Mouse (Mus musculus) G1E (cell line): Measurements from ENCODE around the gene Col12a1.

ENCODE experiments used
- CTCF ChIP-seq: IDR thresholded peaks from 2 replicates; pipeline ENCODE4 v1.5.1; 2012; ENCODE audit warnings: low read depth, low read length, inconsistent platforms, mixed read lengths
- POLR2AphosphoS5 ChIP-seq: IDR thresholded peaks from 2 replicates; pipeline ENCODE4 v1.6.1; 2012; ENCODE audit warnings: low read depth, low read length, inconsistent platforms; ENCODE audit not compliant: insufficient replicate concordance

DNA sequence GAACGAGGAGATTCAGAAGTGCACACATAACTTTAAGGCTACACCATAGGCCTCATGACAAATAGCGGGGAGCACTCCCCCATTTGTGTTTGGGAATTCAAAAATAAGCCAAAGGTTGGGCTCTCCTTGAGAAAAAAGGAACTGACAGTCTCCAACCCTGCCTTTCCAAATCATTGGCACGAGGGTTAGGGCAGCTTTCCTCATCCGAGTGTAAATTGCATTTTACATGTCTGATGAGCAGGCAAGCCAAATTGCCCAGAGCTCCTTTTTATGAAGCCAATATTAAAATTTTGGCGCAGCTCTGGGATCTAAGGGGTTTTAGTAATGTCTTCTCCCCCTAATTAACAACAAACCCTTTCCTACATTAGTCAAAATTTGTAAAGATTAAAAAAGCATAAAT is 2.1 kb downstream of the Col12a1 start:
- TF ChIP-seq POLR2AphosphoS5: no peak
- TF ChIP-seq CTCF: no peak
